Mouse (Mus musculus): ENCODE measurements at regions not wholly inside any gene's neighbourhood (a gene's known extent, or its start where the extent isn't known, plus 50 kb on each side); places are given as distances from the start of the nearest gene placed in this dataset.
"Not testable (repeated sequence)": the region's sequence is repeated elsewhere in the genome, so short reads cannot be mapped to it uniquely, and the experiment has no call there.

- no peak for DNase-seq (ENCODE audit: low read depth, low spot score)
Measured at GRCm38 (mm10) chr13:57053361-57053760, 157.6 kb upstream of the Trpc7 start.

- not testable (repeated sequence) for DNase-seq (ENCODE audit: low read depth, low spot score)
Measured at GRCm38 (mm10) chr13:57046130-57046529, 150.3 kb upstream of the Trpc7 start.

- DNase-seq (ENCODE audit: low read depth, low spot score) = no peak
Measured at GRCm38 (mm10) chr13:57044455-57044854, 148.7 kb upstream of the Trpc7 start.

- DNase-seq (ENCODE audit: low read depth, low spot score) = no peak
Measured at GRCm38 (mm10) chr13:57043316-57043974, 147.7 kb upstream of the Trpc7 start.

GRCm38 (mm10) chr13:57042514-57042913 lies 146.7 kb upstream of the Trpc7 start:
- DNase-seq (ENCODE audit: low read depth, low spot score) = no peak

GRCm38 (mm10) chr13:57032871-57033270 lies 137.1 kb upstream of the Trpc7 start:
- no peak for DNase-seq (ENCODE audit: low read depth, low spot score)

- DNase-seq (ENCODE audit: low read depth, low spot score) = no peak
Measured at GRCm38 (mm10) chr13:57017553-57018341, 122.0 kb upstream of the Trpc7 start.

- DNase-seq (ENCODE audit: low read depth, low spot score) = no peak
Measured at GRCm38 (mm10) chr13:57016465-57017272, 120.9 kb upstream of the Trpc7 start.

GRCm38 (mm10) chr13:57007236-57007635 lies 111.4 kb upstream of the Trpc7 start:
- DNase-seq (ENCODE audit: low read depth, low spot score) = not testable (repeated sequence)

GRCm38 (mm10) chr13:57003565-57004132 lies 107.9 kb upstream of the Trpc7 start:
- DNase-seq (ENCODE audit: low read depth, low spot score) = no peak

GRCm38 (mm10) chr13:56992022-56992421 lies 96.2 kb upstream of the Trpc7 start:
- DNase-seq (ENCODE audit: low read depth, low spot score) = no peak

GRCm38 (mm10) chr13:56974063-56974462 lies 78.3 kb upstream of the Trpc7 start:
- DNase-seq (ENCODE audit: low read depth, low spot score) = no peak

- no peak for DNase-seq (ENCODE audit: low read depth, low spot score)
Measured at GRCm38 (mm10) chr13:56955358-56955757, 59.6 kb upstream of the Trpc7 start.

GRCm38 (mm10) chr13:56948086-56948485 lies 52.3 kb upstream of the Trpc7 start:
- DNase-seq (ENCODE audit: low read depth, low spot score) = no peak

GRCm38 (mm10) chr13:56947266-56947665 lies 51.5 kb upstream of the Trpc7 start:
- DNase-seq (ENCODE audit: low read depth, low spot score) = no peak
